Mouse (Mus musculus): ENCODE measurements around the gene Dync1h1.

DNA sequence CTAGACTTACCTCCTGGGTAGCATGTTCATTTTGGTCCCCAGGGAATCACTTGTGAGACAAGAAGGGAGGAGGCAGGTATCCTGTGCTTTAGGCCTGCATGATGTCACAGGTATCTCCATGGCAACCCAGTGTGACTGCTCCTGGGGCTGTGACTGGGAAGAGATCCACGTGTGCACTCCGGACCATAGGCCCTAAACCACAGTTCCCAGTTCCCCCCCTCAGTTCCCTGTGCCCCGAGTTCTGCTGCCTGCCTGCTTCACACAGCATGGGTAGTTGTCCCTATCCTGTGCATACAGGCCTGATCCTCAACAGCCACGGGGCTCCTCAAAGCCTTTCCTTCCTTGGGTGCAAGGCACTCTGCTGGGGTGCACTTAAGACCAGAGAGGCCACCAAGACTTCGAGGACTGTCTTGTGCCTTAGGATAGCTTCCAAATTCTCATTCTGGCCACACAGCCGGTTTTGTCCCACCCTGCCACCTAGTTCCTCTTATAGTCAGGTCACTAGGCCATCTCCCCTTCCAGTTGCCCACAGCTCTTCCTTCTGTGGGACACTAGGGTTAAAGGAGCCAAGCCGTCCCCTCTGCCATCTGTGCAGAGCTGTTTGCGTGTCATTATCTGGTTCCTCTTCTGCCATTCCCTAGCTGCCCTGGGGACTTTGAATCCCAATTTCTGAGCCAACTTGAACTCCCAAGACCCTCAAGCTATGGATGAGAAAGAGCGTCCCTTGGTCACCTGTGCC, 81.5 kb downstream of the Dync1h1 start, which contains the start of gene 1700001K19Rik:
- TF ChIP-seq POLR2A (IDR thresholded peaks at IDR 0.05; ENCODE audit: control insufficient read depth, low read depth, low read length), result peak; percentile 75; the same call in 1 of the 2 replicates
- peak; percentile 11; the same call in 1 of the 2 replicates for TF ChIP-seq CTCF (IDR thresholded peaks at IDR 0.05; ENCODE audit: control insufficient read depth, insufficient read depth, insufficient replicate concordance, low read depth, low read length)
